Mouse (Mus musculus): ENCODE measurements around the gene Sec61g. TPM values are rescaled to one million over a fixed set of nuclear protein-coding genes. Genes with fewer than 3 reads are reported as not detected.
"Not testable (repeated sequence)": the region's sequence is repeated elsewhere in the genome, so short reads cannot be mapped to it uniquely, and the experiment has no call there.

The Sec61g gene
- polyA plus RNA-seq, 1 experiment from 2014 or later, result 36.0 TPM

DNA sequence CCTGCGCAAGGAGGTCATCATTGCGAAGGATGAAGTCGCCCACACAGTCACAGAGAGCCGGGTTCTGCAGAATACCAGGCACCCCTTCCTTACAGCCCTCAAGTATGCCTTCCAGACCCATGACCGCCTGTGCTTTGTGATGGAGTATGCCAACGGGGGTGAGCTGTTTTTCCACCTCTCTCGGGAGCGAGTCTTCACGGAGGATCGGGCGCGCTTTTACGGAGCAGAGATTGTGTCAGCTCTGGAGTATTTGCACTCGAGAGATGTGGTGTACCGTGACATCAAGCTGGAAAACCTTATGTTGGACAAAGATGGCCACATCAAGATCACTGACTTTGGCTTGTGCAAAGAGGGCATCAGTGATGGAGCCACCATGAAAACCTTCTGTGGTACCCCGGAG lies 6.8 kb upstream of the Sec61g start:
- H3K9me3 ChIP-seq (replicated peaks); H3K4me1 ChIP-seq; ATAC-seq (ENCODE audit: low FRiP score); H3K36me3 ChIP-seq; H3K27me3 ChIP-seq (replicated peaks); H3K9ac ChIP-seq (replicated peaks); H3K4me3 ChIP-seq (replicated peaks); H3K4me2 ChIP-seq; H3K27ac ChIP-seq (replicated peaks): not testable (repeated sequence)
- WGBS, result 93% methylated on average over 16 of the region's 16 CpGs

DNA sequence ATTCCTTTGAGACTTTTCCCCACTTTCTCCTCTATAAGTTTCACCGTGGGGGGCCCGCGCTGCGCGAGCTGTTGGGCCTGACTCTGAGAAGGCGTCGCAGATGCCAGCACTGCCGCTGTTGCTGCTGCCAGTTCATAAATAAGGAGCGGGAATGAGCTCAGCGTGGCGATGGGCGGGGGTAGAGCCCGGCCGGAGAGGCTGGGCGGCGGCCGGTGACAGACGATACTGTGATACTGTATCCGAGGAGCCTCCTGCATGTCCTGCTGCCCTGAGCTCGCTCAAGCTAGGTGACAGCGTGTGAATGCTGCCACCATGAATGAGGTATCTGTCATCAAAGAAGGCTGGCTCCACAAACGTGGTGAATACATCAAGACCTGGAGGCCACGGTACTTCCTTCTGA lies 5.9 kb upstream of the Sec61g start:
- not testable (repeated sequence) for H3K9ac ChIP-seq (replicated peaks); H3K4me1 ChIP-seq; H3K9me3 ChIP-seq (replicated peaks); H3K27me3 ChIP-seq (replicated peaks); H3K27ac ChIP-seq (replicated peaks); H3K4me3 ChIP-seq (replicated peaks); H3K36me3 ChIP-seq; ATAC-seq (ENCODE audit: low FRiP score); H3K4me2 ChIP-seq
- WGBS, result 65% methylated on average over 23 of the region's 23 CpGs

DNA sequence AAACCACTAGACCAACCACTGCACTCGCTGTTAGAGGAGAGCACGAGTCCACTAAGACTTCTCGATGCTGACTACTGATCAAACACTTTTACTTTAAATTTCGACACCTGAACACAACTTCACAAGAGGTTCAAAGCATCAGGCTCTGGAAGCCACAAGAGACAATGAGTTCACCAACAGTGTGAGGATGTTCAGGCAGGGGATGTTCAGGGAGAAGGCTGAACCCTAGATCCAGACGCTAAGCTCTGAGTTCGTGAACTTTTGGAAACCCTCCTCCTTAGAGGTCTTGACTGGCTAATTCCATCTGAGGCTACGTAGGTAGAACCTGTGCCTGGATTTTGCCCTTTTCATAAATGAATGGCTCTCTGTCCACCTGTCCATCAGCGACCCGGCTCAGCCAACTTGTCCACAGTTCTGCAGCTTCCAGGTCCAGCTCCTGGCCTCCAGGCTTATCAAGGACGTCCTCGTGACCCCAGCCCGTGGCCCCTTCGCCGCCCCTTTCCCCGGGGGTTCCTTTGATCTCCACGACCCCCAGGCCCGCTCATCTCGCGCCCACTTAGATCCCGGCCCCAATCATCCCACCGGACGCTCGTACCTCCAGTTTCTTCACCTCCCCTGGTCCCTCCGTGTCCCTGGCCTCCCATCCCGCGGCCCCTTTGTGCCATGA lies 766 bp downstream of the Sec61g start:
- Histone ChIP-seq H3K27me3 (replicated peaks) (no peaks in the 10 kb centered on the region), H3K4me2 (peak overlapping the region; percentile 81), H3K4me3 (replicated peaks) (peak overlapping the region; percentile 91), H3K4me1 (peaks cover 10% of the 10 kb centered on the region), H3K9me3 (replicated peaks) (no peaks in the 10 kb centered on the region), H3K27ac (replicated peaks) (peak overlapping the region; percentile 95), H3K36me3 (peaks cover 24% of the 10 kb centered on the region), H3K9ac (replicated peaks) (peak overlapping the region; percentile 99)
- ATAC-seq (ENCODE audit: low FRiP score), result peak; percentile 58
- 5% methylated on average over 26 of the region's 26 CpGs for WGBS

DNA sequence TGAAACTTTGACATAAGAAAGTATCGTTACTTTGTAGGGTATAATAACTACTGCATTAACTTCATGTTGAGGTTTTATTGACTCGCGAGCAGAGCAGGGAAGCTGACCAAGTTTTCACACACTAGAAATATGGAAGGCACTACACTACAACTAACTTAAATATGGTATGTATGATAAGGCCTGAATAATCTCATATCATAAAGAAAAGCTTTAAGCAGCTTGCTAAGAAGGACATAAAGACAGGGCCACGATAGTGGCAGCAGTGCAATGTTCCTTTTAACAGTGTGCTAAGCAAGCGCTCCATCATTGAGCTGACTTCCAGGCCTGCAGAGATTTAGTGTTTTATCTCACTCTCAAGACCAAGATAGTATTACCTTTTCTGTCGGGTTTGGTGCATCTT lies 2.3 kb downstream of the Sec61g start:
- Histone ChIP-seq H3K36me3 (peaks cover 27% of the 10 kb centered on the region), H3K27ac (replicated peaks) (no peak overlapping the region), H3K4me1 (peaks cover 10% of the 10 kb centered on the region), H3K9me3 (replicated peaks) (no peaks in the 10 kb centered on the region), H3K27me3 (replicated peaks) (no peaks in the 10 kb centered on the region), H3K9ac (replicated peaks) (no peak overlapping the region), H3K4me3 (replicated peaks) (no peak overlapping the region), H3K4me2 (no peak overlapping the region)
- 96% methylated on average over 6 of the region's 6 CpGs for WGBS
- ATAC-seq (ENCODE audit: low FRiP score), result no peak

DNA sequence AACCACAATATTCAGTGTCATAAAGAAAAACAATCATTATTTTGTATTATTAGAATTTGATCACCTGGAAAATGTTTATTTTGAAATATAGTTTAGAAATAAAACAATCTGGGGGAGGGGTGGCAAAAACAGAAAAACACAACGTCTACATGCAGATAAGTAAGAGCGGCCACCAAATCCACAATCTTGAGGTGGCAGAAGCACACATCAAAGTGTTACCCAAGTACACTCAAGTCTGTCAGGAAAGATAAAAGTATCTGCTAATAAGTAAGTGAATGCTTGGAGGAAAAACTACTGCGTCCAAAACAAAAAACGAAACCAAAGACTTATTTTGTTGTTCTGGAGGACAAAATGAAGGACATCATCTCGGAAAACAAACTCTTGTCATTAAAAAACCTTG lies 5.1 kb downstream of the Sec61g start:
- Histone ChIP-seq H3K27me3 (replicated peaks) (no peaks in the 10 kb centered on the region), H3K9me3 (replicated peaks) (no peaks in the 10 kb centered on the region), H3K27ac (replicated peaks) (no peak overlapping the region), H3K36me3 (peaks cover 34% of the 10 kb centered on the region), H3K4me2 (no peak overlapping the region), H3K9ac (replicated peaks) (no peak overlapping the region), H3K4me3 (replicated peaks) (no peak overlapping the region), H3K4me1 (peaks cover 8% of the 10 kb centered on the region)
- no peak for ATAC-seq (ENCODE audit: low FRiP score)
- WGBS, result 96% methylated on average over 5 of the region's 5 CpGs

DNA sequence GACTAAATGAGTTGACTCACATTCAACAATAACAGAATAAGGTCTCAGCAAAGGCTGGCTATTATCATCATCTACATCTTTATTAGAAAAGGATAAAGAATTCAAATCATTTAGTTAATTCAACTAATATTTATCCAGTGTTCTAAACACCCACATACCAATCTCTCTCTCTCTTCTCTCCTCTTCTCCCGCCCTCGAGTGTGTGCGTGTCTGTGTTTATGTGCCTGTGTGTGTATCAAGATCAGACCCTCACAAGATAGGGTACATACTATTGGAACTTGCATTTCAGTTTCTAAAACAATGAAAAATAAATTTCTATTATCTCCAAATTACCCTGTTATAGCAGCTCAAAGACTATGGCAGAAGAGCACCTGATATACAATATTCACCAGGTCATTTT lies 5.5 kb downstream of the Sec61g start:
- Histone ChIP-seq H3K9me3 (replicated peaks) (no peaks in the 10 kb centered on the region), H3K27me3 (replicated peaks) (no peaks in the 10 kb centered on the region), H3K4me1 (peaks cover 8% of the 10 kb centered on the region), H3K4me3 (replicated peaks) (no peak overlapping the region), H3K27ac (replicated peaks) (no peak overlapping the region), H3K36me3 (peaks cover 34% of the 10 kb centered on the region), H3K9ac (replicated peaks) (no peak overlapping the region), H3K4me2 (no peak overlapping the region)
- no peak for ATAC-seq (ENCODE audit: low FRiP score)
- 89% methylated on average over 3 of the region's 3 CpGs for WGBS

DNA sequence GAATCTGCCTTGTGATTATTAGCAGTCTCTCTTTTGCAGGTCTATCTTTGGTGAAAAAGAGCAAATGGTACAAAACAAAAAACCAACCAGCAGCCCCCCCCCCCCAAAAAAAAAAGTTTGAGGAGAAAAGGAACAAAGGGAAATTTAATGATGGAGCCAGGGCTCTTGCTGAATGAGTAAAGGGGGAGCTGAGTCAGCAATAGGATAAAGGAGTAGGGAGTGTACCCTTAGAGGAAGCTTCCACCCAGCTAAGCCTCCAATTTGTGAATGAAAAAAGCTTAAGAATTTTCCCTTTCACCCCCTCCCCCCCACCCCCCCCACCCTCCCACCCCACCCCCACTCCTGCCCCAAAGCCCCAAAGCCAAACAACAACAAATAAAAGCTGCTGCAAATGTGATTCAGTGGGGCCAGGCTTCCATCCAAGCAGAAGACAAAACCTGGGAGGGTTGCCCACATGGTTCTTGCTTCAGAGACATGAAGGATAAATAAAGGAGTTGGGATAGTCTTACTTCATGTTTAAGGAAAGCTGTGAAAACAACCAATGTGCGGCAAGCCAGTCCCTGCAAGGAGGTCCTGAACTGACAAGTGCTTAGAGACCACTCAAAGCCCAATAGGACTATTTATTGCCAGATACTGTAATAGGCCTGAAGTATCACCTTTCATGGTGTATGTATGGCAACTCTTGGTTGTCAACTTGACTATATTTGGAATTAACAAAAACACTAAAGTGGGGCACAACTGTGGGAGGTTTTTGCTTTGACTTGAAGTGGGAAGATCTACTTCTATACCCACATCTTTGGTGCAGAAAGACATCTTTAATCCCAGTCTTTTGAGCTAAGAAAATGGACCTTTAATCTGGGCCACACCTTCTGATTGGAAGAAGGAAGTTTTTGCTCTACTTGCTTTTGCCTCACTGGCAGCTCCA lies 9.3 kb downstream of the Sec61g start:
- ATAC-seq (ENCODE audit: low FRiP score), result no peak
- peaks cover 16% of the 10 kb centered on the region for H3K36me3 ChIP-seq
- no peak overlapping the region for H3K4me3 ChIP-seq (replicated peaks)
- 45% methylated on average over 1 of the region's 1 CpGs for WGBS
- H3K9me3 ChIP-seq (replicated peaks), result no peaks in the 10 kb centered on the region
- H3K27me3 ChIP-seq (replicated peaks), result no peaks in the 10 kb centered on the region
- H3K4me2 ChIP-seq, result no peak overlapping the region
- no peak overlapping the region for H3K9ac ChIP-seq (replicated peaks)
- H3K4me1 ChIP-seq, result no peaks in the 10 kb centered on the region
- H3K27ac ChIP-seq (replicated peaks), result no peak overlapping the region

Other genes with a start within 250 kb of the Sec61g start
- 3.2 and 5.6 TPM in 2 replicates for gene Egfr, start 243.7 kb upstream of the Sec61g start, polyA plus RNA-seq (2015; fragmentation: Nextera tagmentation; extraction: Ambion mirVana)

Measured in neural tube, embryonic 15.5 days (tissue).